Mouse (Mus musculus): ENCODE measurements around the gene Txndc2. TPM values are rescaled to one million over a fixed set of nuclear protein-coding genes. Genes with fewer than 3 reads are reported as not detected.
"Not testable (repeated sequence)": the region's sequence is repeated elsewhere in the genome, so short reads cannot be mapped to it uniquely, and the experiment has no call there.

Txndc2 gene
- polyA plus RNA-seq, 2 experiments, result 0.08 to 0.10 TPM

- WGBS, result 51% methylated on average over 5 of the region's 5 CpGs
- TF ChIP-seq POLR2A (IDR thresholded peaks at IDR 0.05; ENCODE audit: borderline replicate concordance, extremely low read depth, insufficient read depth, insufficient read length), result no peak
- Histone ChIP-seq H3K27me3 (ENCODE audit: control insufficient read depth, insufficient read depth, low read length) (no peaks in the 10 kb centered on the region), H3K4me1 (ENCODE audit: control insufficient read depth, insufficient read depth, low read length) (0 out of 2 replicates have a peak, but pooled peaks cover 7% of the 10 kb centered on the region), H3K27ac (replicated peaks; ENCODE audit: low read depth, low read length) (no peak overlapping the region), H3K4me3 (replicated peaks; ENCODE audit: low read length) (no peak overlapping the region), H3K9me3 (ENCODE audit: control insufficient read depth, low read length) (no peaks in the 10 kb centered on the region), H3K4me2 (replicated peaks; ENCODE audit: low read depth, low read length, severe bottlenecking) (no peak overlapping the region), H3K36me3 (ENCODE audit: control insufficient read depth, insufficient read depth, low read length) (no peaks in the 10 kb centered on the region), H3K9ac (ENCODE audit: low read depth, low read length, severe bottlenecking) (no peak overlapping the region)
- DNase-seq (ENCODE audit: low spot score) (no peak), ATAC-seq (ENCODE audit: low FRiP score, low read depth) (no peak)
Measured at GRCm38 (mm10) chr17:65642578-65642991, 617 bp upstream of the Txndc2 start.

GRCm38 (mm10) chr17:65639144-65639543 is 2.8 kb downstream of the Txndc2 start:
- H3K4me2 ChIP-seq (replicated peaks; ENCODE audit: low read depth, low read length, severe bottlenecking), result no peak overlapping the region

GRCm38 (mm10) chr17:65635715-65636360 is 6.1 kb downstream of the Txndc2 start:
- TF ChIP-seq POLR2A (IDR thresholded peaks at IDR 0.05; ENCODE audit: borderline replicate concordance, extremely low read depth, insufficient read depth, insufficient read length), result no peak

More at GRCm38 (mm10) chr17:65639144-65639543, 2.8 kb downstream of the Txndc2 start:
- H3K27me3 ChIP-seq (ENCODE audit: control insufficient read depth, insufficient read depth, low read length), result no peaks in the 10 kb centered on the region
- ATAC-seq (ENCODE audit: low FRiP score, low read depth), result no peak
- TF ChIP-seq POLR2A (IDR thresholded peaks at IDR 0.05; ENCODE audit: borderline replicate concordance, extremely low read depth, insufficient read depth, insufficient read length), result no peak
- no peaks in the 10 kb centered on the region for H3K36me3 ChIP-seq (ENCODE audit: control insufficient read depth, insufficient read depth, low read length)
- DNase-seq (ENCODE audit: low spot score), result no peak
- no peaks in the 10 kb centered on the region for H3K9me3 ChIP-seq (ENCODE audit: control insufficient read depth, low read length)
- H3K27ac ChIP-seq (replicated peaks; ENCODE audit: low read depth, low read length), result no peak overlapping the region
- H3K9ac ChIP-seq (ENCODE audit: low read depth, low read length, severe bottlenecking), result no peak overlapping the region
- WGBS, result 95% methylated on average over 1 of the region's 1 CpGs
- no peak overlapping the region for H3K4me3 ChIP-seq (replicated peaks; ENCODE audit: low read length)
- H3K4me1 ChIP-seq (ENCODE audit: control insufficient read depth, insufficient read depth, low read length), result 0 out of 2 replicates have a peak, but pooled peaks cover 7% of the 10 kb centered on the region

GRCm38 (mm10) chr17:65629943-65630342 is 12.0 kb downstream of the Txndc2 start:
- no peak for TF ChIP-seq POLR2A (IDR thresholded peaks at IDR 0.05; ENCODE audit: borderline replicate concordance, extremely low read depth, insufficient read depth, insufficient read length)
- no peak for DNase-seq (ENCODE audit: low spot score)
- Histone ChIP-seq H3K9ac (ENCODE audit: low read depth, low read length, severe bottlenecking) (no peak overlapping the region), H3K27me3 (ENCODE audit: control insufficient read depth, insufficient read depth, low read length) (no peaks in the 10 kb centered on the region), H3K4me1 (ENCODE audit: control insufficient read depth, insufficient read depth, low read length) (no peaks in the 10 kb centered on the region), H3K36me3 (ENCODE audit: control insufficient read depth, insufficient read depth, low read length) (no peaks in the 10 kb centered on the region), H3K9me3 (ENCODE audit: control insufficient read depth, low read length) (no peaks in the 10 kb centered on the region), H3K4me3 (replicated peaks; ENCODE audit: low read length) (no peak overlapping the region), H3K27ac (replicated peaks; ENCODE audit: low read depth, low read length) (no peak overlapping the region), H3K4me2 (replicated peaks; ENCODE audit: low read depth, low read length, severe bottlenecking) (no peak overlapping the region)
- no peak for ATAC-seq (ENCODE audit: low FRiP score, low read depth)
- WGBS, result 72% methylated on average over 6 of the region's 6 CpGs

More at GRCm38 (mm10) chr17:65635715-65636360, 6.1 kb downstream of the Txndc2 start:
- ATAC-seq (ENCODE audit: low FRiP score, low read depth), result no peak
- no peak overlapping the region for H3K27ac ChIP-seq (replicated peaks; ENCODE audit: low read depth, low read length)
- H3K4me2 ChIP-seq (replicated peaks; ENCODE audit: low read depth, low read length, severe bottlenecking), result no peak overlapping the region
- no peaks in the 10 kb centered on the region for H3K9me3 ChIP-seq (ENCODE audit: control insufficient read depth, low read length)
- no peak for DNase-seq (ENCODE audit: low spot score)
- WGBS, result 70% methylated on average over 14 of the region's 14 CpGs
- H3K27me3 ChIP-seq (ENCODE audit: control insufficient read depth, insufficient read depth, low read length), result no peaks in the 10 kb centered on the region
- no peaks in the 10 kb centered on the region for H3K4me1 ChIP-seq (ENCODE audit: control insufficient read depth, insufficient read depth, low read length)
- H3K36me3 ChIP-seq (ENCODE audit: control insufficient read depth, insufficient read depth, low read length), result no peaks in the 10 kb centered on the region
- no peak overlapping the region for H3K4me3 ChIP-seq (replicated peaks; ENCODE audit: low read length)
- H3K9ac ChIP-seq (ENCODE audit: low read depth, low read length, severe bottlenecking), result no peak overlapping the region

GRCm38 (mm10) chr17:65628823-65629532 is 13.0 kb downstream of the Txndc2 start:
- whole genome bisulfite sequencing, result 69% methylated on average over 13 of the region's 13 CpGs
- not testable (repeated sequence) for H3K4me2 ChIP-seq (replicated peaks; ENCODE audit: low read depth, low read length, severe bottlenecking); H3K27me3 ChIP-seq (ENCODE audit: control insufficient read depth, insufficient read depth, low read length); DNase-seq (ENCODE audit: low spot score); H3K9ac ChIP-seq (ENCODE audit: low read depth, low read length, severe bottlenecking); H3K4me3 ChIP-seq (replicated peaks; ENCODE audit: low read length); H3K36me3 ChIP-seq (ENCODE audit: control insufficient read depth, insufficient read depth, low read length); H3K4me1 ChIP-seq (ENCODE audit: control insufficient read depth, insufficient read depth, low read length); H3K27ac ChIP-seq (replicated peaks; ENCODE audit: low read depth, low read length); H3K9me3 ChIP-seq (ENCODE audit: control insufficient read depth, low read length); ATAC-seq (ENCODE audit: low FRiP score, low read depth)

Measured in limb, embryonic 14.5 days (tissue).